Comparison of ENCODE assay signal across 10 mouse cellular contexts in genomic region chr8:74847376-74848048, GRCm38 (mm10). TPM values are rescaled to one million over a fixed set of nuclear protein-coding genes. Genes with fewer than 3 reads are reported as not detected.
DNase-seq lines count a peak whose midpoint lies in the region; ATAC-seq lines count a peak whose summit lies in the region.
"Had no signal": no experiment of that assay in that cellular context is flagged by ENCODE, and none has a peak within 500 bp of the region (broad histone marks: within the 10 kb centered on the region; RNA-seq: fewer than 3 reads in every experiment).

No protein-coding gene starts in this region.

- no peak overlapping the region for H3K9ac ChIP-seq in midbrain, embryonic 15.5 days
- H3K9ac ChIP-seq: liver, embryonic 15.5 days had no signal

- no peaks in the 10 kb centered on the region for H3K27me3 ChIP-seq in midbrain, embryonic 10.5 days (ENCODE audit: low read depth, poor library complexity, severe bottlenecking)
- H3K27me3 ChIP-seq in midbrain, embryonic 15.5 days (replicated peaks): no peaks in the 10 kb centered on the region
- H3K27me3 ChIP-seq: liver, embryonic 15.5 days had no signal

- no peaks in the 10 kb centered on the region for H3K36me3 ChIP-seq in midbrain, embryonic 10.5 days
- H3K36me3 ChIP-seq in midbrain, embryonic 15.5 days (replicated peaks): no peaks in the 10 kb centered on the region
- H3K36me3 ChIP-seq: liver, embryonic 15.5 days had no signal

- no peak overlapping the region for H3K27ac ChIP-seq in midbrain, embryonic 10.5 days (replicated peaks)
- H3K27ac ChIP-seq in midbrain, embryonic 15.5 days: no peak overlapping the region
- H3K27ac ChIP-seq: liver, embryonic 15.5 days had no signal

- WGBS in midbrain, embryonic 10.5 days: 26% methylated on average over 12 of the region's 12 CpGs
- WGBS in midbrain, embryonic 15.5 days: 21% methylated on average over 12 of the region's 12 CpGs

- peak; percentile 26 for DNase-seq in midbrain, embryonic 10.5 days (ENCODE audit: low spot score)
- peak; percentile 26 for DNase-seq in embryo, embryonic 9.5 days (ENCODE audit: extremely low spot score)
- peak; percentile 20 to 38 for DNase-seq in layer of hippocampus, postnatal 25 days (ENCODE audit: extremely low spot score in 1 of 2, low spot score in 1 of 2)
- peak; percentile 64 for DNase-seq in right cerebral cortex, postnatal 4 days
- DNase-seq in ovary, adult 18-20 months (ENCODE audit: low spot score): no peak
- no peak for DNase-seq in adrenal gland, postnatal 25 days
- DNase-seq: kidney, adult 9 months had no signal

- H3K4me2 ChIP-seq in midbrain, embryonic 15.5 days: no peak overlapping the region
- H3K4me2 ChIP-seq: liver, embryonic 15.5 days had no signal

- ATAC-seq in midbrain, embryonic 15.5 days (replicated peaks): no peak

- H3K4me1 ChIP-seq in midbrain, embryonic 10.5 days: peaks cover 4% of the 10 kb centered on the region; the same call in 1 of the 2 replicates
- no peaks in the 10 kb centered on the region for H3K4me1 ChIP-seq in midbrain, embryonic 15.5 days
- H3K4me1 ChIP-seq: liver, embryonic 15.5 days had no signal

- no peaks in the 10 kb centered on the region for H3K9me3 ChIP-seq in midbrain, embryonic 10.5 days (replicated peaks)
- no peaks in the 10 kb centered on the region for H3K9me3 ChIP-seq in midbrain, embryonic 15.5 days
- H3K9me3 ChIP-seq: liver, embryonic 15.5 days had no signal

- H3K4me3 ChIP-seq in midbrain, embryonic 10.5 days: no peak overlapping the region
- H3K4me3 ChIP-seq in midbrain, embryonic 15.5 days: no peak overlapping the region
- H3K4me3 ChIP-seq: erythroblast, embryonic 14.5 days; liver, embryonic 15.5 days had no signal

RNA-seq across cellular contexts. Expression of gene Isx, which starts 25.5 kb away (rescaled TPM):
- polyA plus RNA-seq in midbrain, embryonic 10.5 days (2016; fragmentation: Nextera tagmentation; extraction: Ambion mirVana): not detected in 2 replicates
- not detected in 2 replicates for polyA plus RNA-seq in midbrain, embryonic 15.5 days (2015; fragmentation: Nextera tagmentation; extraction: Ambion mirVana)
- total RNA-seq in layer of hippocampus, postnatal 25 days (2021): not detected
- total RNA-seq in adrenal gland, postnatal 25 days (2021): not detected in 2 replicates
- polyA plus RNA-seq: erythroblast, embryonic 14.5 days; liver, embryonic 15.5 days had no signal

Comparison
In these comparisons a context has a peak if more than half of its experiments do, and no peak if none do; other contexts are left out.
1. DNase-seq: peak in midbrain, embryonic 10.5 days (single experiment), embryo, embryonic 9.5 days (single experiment), layer of hippocampus, postnatal 25 days (2 of 2) and right cerebral cortex, postnatal 4 days (single experiment); none in ovary, adult 18-20 months (single experiment) and adrenal gland, postnatal 25 days (single experiment).